Mouse (Mus musculus) neutrophil, adult 83 days (primary cell): ENCODE data around the gene Grik3. TPM values are rescaled to one million over a fixed set of nuclear protein-coding genes. Genes with fewer than 3 reads are reported as not detected.

Experiments used
- total RNA-seq, 2 experiments: library from RNA; stranded (reverse); gene quantifications; one replicate each; pipeline ENCODE4 v1.2.4; 2023

Grik3 gene
- not detected for total RNA-seq

GRCm38 (mm10) chr4:125490661-125491504 is at the start of gene Grik3:
Grik3 (plus strand) TSS chr4:125490700.

